Mouse (Mus musculus) liver, embryonic 11.5 days (tissue): ENCODE measurements around the gene Irf2. TPM values are rescaled to one million over a fixed set of nuclear protein-coding genes. Genes with fewer than 3 reads are reported as not detected.

Experiments used
- ATAC-seq: fragments of 200-750 bp; cut with Nextera tagmentation; replicated peaks from 2 replicates; pipeline ENCODE4 v1.8.0; 2017; ENCODE audit warnings: moderate number of reproducible peaks, mild to moderate bottlenecking, moderate TSS enrichment, moderate library complexity; ENCODE audit not compliant: low FRiP score
- DNase-seq: peaks from one replicate; pipeline ENCODE4 v3.0.0-alpha.2; 2017; ENCODE audit warnings: low spot score
- H3K27ac ChIP-seq: fragments of 300-500 bp; sonication (generic); 2 replicates; pipeline ENCODE4 v1.5.1; 2014; ENCODE audit warnings: mild to moderate bottlenecking, low read depth, low read length, control low read depth
- H3K27me3 ChIP-seq: fragments of 300-500 bp; sonication (generic); replicated peaks from 2 replicates; pipeline ENCODE4 v1.6.1; 2014; ENCODE audit warnings: low read length, mixed read lengths; ENCODE audit not compliant: control insufficient read depth, insufficient read depth
- H3K36me3 ChIP-seq: fragments of 300-500 bp; sonication (generic); 2 replicates; pipeline ENCODE4 v1.6.1; 2014; ENCODE audit warnings: mild to moderate bottlenecking, low read length, moderate library complexity, mixed read lengths; ENCODE audit not compliant: control insufficient read depth, insufficient read depth
- H3K4me1 ChIP-seq: fragments of 300-500 bp; sonication (generic); replicated peaks from 2 replicates; pipeline ENCODE4 v1.6.1; 2014; ENCODE audit warnings: low read length, mixed read lengths; ENCODE audit not compliant: control insufficient read depth, insufficient read depth
- H3K4me2 ChIP-seq: fragments of 300-500 bp; sonication (generic); 2 replicates; pipeline ENCODE4 v1.6.1; 2014; ENCODE audit warnings: mild to moderate bottlenecking, control low read depth, moderate library complexity
- H3K4me3 ChIP-seq: fragments of 300-500 bp; sonication (generic); 2 replicates; pipeline ENCODE4 v1.5.1; 2014; ENCODE audit warnings: low read depth, low read length, control low read depth
- H3K9ac ChIP-seq: fragments of 300-500 bp; sonication (generic); 2 replicates; pipeline ENCODE4 v1.6.1; 2014; ENCODE audit warnings: low read depth, low read length, control low read depth
- H3K9me3 ChIP-seq: fragments of 300-500 bp; sonication (generic); 2 replicates; pipeline ENCODE4 v1.6.1; 2016; ENCODE audit warnings: low read length, inconsistent platforms, mixed read lengths; ENCODE audit not compliant: control insufficient read depth
- WGBS: fragments of 180-500 bp; shearing (Covaris S2); extraction: QIAGEN DNeasy Blood & Tissue Kit; methylation state at CpG from one replicate; pipeline ENCODE4 v1.1.7; 2014; 5-methylcytosine and 5-hydroxymethylcytosine counted together
- polyA plus RNA-seq: library from polyadenylated mRNA; unstranded; fragments of >200 nt; fragmentation: Nextera tagmentation; extraction: Ambion mirVana; gene quantifications from 2 replicates; pipeline ENCODE4 v1.2.1, GENCODE M21; 2014

The Irf2 gene
- polyA plus RNA-seq, 1 experiment from 2014 or later, result 19.7 TPM

DNA sequence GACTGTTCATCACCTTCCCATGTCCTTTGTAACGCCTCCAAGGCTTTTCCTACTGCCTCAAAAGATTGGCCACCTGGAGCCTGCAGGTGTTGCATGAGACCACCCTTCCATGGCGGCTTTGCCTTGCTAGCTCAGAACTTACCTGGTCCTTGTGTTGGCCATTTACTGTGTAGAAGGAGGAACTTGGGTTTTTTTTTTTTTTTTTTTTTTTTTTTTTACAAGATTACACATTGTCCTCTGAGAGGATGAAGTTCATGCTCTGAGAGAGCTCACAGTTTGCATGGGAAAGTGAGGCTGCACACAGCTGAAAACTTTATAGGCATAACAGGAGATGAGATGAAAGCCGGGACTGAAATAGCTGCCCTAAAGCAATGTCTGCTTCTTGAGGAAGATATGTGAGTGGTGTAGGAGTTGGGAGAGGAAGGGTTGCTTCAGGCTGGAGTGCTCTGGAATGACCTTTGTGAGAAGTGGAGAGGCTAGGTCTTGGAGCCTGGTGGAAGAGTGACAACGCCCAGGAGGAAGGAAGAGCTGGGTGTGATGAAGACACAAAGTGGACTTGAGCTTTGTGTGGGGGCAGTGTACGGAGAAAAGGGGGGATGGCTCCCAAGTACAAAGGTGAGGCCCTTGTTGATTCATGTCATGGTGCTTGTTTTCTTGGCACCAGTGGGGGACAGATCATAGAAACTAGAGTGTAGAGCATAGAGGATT is 52.3 kb downstream of the Irf2 start:
- Histone ChIP-seq H3K27ac (no peak overlapping the region), H3K27me3 (no peaks in the 10 kb centered on the region), H3K36me3 (no peaks in the 10 kb centered on the region), H3K9me3 (no peaks in the 10 kb centered on the region), H3K4me1 (peaks cover 37% of the 10 kb centered on the region), H3K4me3 (no peak overlapping the region), H3K4me2 (no peak overlapping the region), H3K9ac (no peak overlapping the region)
- WGBS, result 79% methylated on average over 5 of the region's 5 CpGs
- DNase-seq (no peak), ATAC-seq (no peak)

DNA sequence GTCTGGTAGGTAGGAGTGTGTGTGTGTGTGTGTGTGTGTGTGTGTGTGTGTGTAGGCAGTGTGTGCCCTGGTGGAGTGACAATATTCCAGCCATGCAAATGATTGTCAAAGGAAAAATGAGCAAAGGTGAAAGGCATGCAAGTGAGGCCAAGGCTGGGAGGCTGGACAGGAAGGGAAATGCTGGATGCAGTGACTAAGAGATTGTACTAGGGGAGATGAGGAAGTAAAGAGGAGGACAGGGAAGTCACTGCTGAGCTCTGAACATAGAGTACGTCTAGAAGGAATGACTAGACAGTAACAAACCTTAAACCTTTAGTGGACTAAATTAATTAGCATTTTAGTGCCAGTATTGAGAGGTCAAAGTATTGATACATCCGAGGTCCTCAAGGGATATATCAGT is 53.1 kb downstream of the Irf2 start:
- H3K4me3 ChIP-seq, result no peak overlapping the region
- 62% methylated on average over 2 of the region's 2 CpGs for WGBS
- H3K27me3 ChIP-seq, result no peaks in the 10 kb centered on the region
- no peak overlapping the region for H3K4me2 ChIP-seq
- no peak overlapping the region for H3K9ac ChIP-seq
- DNase-seq (no peak), ATAC-seq (no peak)
- H3K4me1 ChIP-seq, result peaks cover 35% of the 10 kb centered on the region
- H3K27ac ChIP-seq, result no peak overlapping the region
- H3K36me3 ChIP-seq, result no peaks in the 10 kb centered on the region
- no peaks in the 10 kb centered on the region for H3K9me3 ChIP-seq

DNA sequence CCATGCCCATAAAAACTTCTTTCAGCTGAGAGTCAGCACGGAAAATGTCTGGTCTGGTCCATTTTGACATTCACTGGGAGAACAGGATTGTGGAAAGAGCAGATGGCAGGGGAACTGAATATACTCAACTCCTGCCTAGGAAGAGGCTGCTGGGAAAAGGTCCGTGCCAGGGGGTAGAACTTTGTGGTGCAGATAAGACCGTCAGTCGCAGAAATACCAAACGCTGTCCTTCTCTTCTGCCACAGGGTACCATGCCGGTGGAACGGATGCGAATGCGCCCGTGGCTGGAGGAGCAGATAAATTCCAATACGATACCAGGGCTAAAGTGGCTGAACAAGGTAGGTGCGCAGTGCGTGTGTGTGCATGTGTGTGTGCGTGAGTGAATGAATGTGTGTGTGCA is 53.7 kb downstream of the Irf2 start:
- no peaks in the 10 kb centered on the region for H3K27me3 ChIP-seq
- no peak overlapping the region for H3K4me3 ChIP-seq
- H3K27ac ChIP-seq, result no peak overlapping the region
- ATAC-seq (no peak), DNase-seq (no peak)
- no peak overlapping the region for H3K9ac ChIP-seq
- 0 out of 2 replicates have a peak, but pooled peaks cover 2% of the 10 kb centered on the region for H3K36me3 ChIP-seq
- H3K4me2 ChIP-seq, result no peak overlapping the region
- no peaks in the 10 kb centered on the region for H3K9me3 ChIP-seq
- WGBS, result 86% methylated on average over 14 of the region's 14 CpGs
- peaks cover 34% of the 10 kb centered on the region for H3K4me1 ChIP-seq

DNA sequence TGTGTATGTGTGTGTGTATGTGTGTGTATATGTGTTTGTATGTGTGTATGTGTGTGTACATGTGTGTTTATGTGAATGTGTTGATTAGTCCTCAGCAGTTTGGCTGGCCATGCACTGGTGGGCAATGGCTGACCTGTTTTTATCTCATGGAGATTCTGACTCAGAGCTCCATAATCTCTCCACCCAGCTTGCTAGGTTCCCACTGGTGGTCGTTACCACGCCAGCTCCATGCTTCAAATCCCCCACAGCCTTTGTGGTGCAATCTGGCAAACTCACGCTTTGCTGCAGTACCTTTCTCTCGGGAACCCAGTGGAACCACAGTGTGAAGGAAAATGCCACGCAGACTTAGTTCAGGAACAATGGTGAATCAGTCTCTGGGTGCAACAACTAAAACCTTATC is 54.8 kb downstream of the Irf2 start:
- Histone ChIP-seq H3K36me3 (0 out of 2 replicates have a peak, but pooled peaks cover 2% of the 10 kb centered on the region), H3K27me3 (no peaks in the 10 kb centered on the region), H3K4me2 (no peak overlapping the region), H3K4me3 (no peak overlapping the region), H3K9ac (no peak overlapping the region), H3K27ac (no peak overlapping the region), H3K9me3 (no peaks in the 10 kb centered on the region), H3K4me1 (peaks cover 24% of the 10 kb centered on the region)
- 73% methylated on average over 5 of the region's 5 CpGs for WGBS
- ATAC-seq (no peak), DNase-seq (no peak)

DNA sequence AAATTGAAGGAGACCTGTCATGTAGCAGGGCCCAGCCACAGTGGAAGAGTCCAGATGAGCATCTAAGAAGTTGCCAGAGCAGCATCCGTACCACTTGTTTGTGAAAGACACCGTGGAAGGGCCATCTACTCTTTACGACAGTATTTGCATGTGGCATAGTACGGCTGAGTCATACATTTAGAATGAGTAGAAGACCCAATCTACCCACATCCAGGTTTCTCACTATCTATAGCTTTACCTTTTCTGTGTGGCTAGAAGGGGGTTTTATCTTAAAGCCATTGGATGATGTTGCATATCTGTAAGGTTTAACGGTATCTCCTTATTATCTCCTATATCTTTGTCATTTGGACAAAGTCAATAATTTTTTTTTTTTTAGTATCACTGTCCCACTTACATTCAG is 59.7 kb downstream of the Irf2 start:
- no peak overlapping the region for H3K27ac ChIP-seq
- no peak overlapping the region for H3K9ac ChIP-seq
- ATAC-seq (no peak), DNase-seq (no peak)
- H3K36me3 ChIP-seq, result 0 out of 2 replicates have a peak, but pooled peaks cover 2% of the 10 kb centered on the region
- WGBS, result 86% methylated on average over 5 of the region's 5 CpGs
- peaks cover 9% of the 10 kb centered on the region for H3K4me1 ChIP-seq
- no peaks in the 10 kb centered on the region for H3K27me3 ChIP-seq
- no peaks in the 10 kb centered on the region for H3K9me3 ChIP-seq
- H3K4me2 ChIP-seq, result no peak overlapping the region
- H3K4me3 ChIP-seq, result no peak overlapping the region

DNA sequence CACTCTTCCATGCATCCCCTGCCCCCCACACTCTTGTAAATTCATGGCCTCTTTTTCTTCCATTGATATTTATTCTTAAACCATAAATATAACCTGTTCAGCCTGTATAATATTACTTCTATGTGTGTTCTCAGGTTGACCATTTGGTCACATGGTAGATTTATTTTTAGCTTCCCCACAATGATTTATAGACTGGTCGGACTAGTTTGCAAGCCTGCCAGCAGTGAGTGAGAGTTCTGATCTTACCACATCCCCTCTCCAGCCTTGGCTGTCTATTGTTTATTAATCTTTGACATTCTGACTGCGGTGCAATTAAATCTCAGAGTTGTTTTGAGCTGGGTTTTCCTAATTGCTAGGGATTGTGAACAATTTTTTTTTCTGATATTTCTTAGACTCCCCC is 60.2 kb downstream of the Irf2 start:
- Histone ChIP-seq H3K27me3 (no peaks in the 10 kb centered on the region), H3K4me3 (no peak overlapping the region), H3K9ac (no peak overlapping the region), H3K4me1 (peaks cover 9% of the 10 kb centered on the region), H3K27ac (no peak overlapping the region), H3K9me3 (no peaks in the 10 kb centered on the region), H3K4me2 (no peak overlapping the region), H3K36me3 (0 out of 2 replicates have a peak, but pooled peaks cover 2% of the 10 kb centered on the region)
- WGBS, result 61% methylated on average over 2 of the region's 2 CpGs
- ATAC-seq (no peak), DNase-seq (no peak)

DNA sequence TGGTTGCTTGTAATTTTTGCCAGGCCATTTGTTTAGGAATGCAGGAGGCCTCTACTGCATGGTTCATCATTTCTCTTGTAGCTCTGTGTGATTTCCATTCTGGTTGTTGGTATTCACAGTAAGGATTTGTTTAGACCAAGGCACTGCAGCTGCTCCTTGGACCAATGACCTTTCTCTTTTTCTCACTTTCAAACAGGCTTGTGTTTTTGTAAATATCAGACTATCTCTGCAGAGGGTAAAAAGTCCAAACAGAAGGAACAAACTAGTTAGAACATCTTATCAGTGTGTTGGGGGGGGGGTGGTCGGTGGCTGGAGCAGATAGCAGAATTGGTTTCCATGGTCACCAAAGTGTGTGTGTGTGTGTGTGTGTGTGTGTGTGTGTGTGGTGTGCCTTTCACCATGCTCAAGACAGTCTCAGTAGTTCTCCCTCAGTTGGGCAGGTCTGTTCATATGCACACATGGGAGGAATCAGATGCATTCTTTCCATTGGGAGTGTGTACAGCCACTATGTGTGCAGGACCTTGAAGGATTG is 61.7 kb downstream of the Irf2 start:
- 10% methylated on average over 1 of the region's 1 CpGs for WGBS
- no peak overlapping the region for H3K4me2 ChIP-seq
- H3K27ac ChIP-seq, result no peak overlapping the region
- DNase-seq (no peak), ATAC-seq (peak; percentile 53; the same call in 1 of the 2 replicates)
- H3K9ac ChIP-seq, result no peak overlapping the region
- 0 out of 2 replicates have a peak, but pooled peaks cover 2% of the 10 kb centered on the region for H3K36me3 ChIP-seq
- H3K9me3 ChIP-seq, result no peaks in the 10 kb centered on the region
- H3K4me1 ChIP-seq, result peaks cover 9% of the 10 kb centered on the region
- H3K4me3 ChIP-seq, result no peak overlapping the region
- H3K27me3 ChIP-seq, result no peaks in the 10 kb centered on the region

DNA sequence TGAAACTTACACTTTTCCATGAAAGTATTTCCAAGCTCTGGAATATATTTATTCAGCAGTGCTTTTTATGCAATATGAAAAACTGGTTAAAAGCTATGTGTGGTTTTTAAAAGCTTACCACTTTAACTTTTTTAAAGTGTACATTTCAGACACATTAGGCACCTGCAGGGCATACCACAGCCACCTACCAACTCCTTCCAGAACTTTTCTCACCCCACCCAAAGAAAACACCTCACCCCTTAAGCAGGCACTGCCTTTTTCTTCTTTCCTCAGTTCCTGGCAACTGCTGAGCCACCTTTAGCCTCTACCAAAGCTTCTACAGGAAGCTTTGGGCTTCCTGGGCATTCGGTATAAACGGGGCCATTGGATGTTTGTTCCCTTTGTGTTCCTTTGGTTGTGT is 62.5 kb downstream of the Irf2 start:
- Histone ChIP-seq H3K9me3 (no peaks in the 10 kb centered on the region), H3K4me1 (peaks cover 9% of the 10 kb centered on the region), H3K4me2 (no peak overlapping the region), H3K4me3 (no peak overlapping the region), H3K36me3 (peaks cover 9% of the 10 kb centered on the region), H3K27ac (no peak overlapping the region), H3K9ac (no peak overlapping the region), H3K27me3 (no peaks in the 10 kb centered on the region)
- 63% methylated on average over 2 of the region's 2 CpGs for WGBS
- DNase-seq (no peak), ATAC-seq (no peak)

DNA sequence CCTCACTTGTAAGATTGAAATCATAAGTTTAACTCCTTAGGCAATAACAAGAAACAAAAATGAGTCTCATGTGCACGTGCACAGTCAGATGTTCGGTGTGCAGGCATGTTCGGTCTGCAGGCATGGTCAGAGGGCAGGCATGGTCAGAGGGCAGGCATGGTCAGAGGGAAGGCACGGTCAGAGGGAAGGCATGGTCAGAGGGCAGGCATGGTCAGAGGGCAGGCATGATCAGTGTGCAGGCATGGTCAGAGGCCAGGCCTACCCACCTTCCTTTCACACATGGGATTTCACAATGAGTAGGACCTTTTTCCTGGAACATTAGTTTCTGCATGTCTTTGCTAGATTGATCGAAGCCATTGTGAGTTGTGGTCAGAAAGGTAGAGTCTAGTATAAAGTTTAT is 65.2 kb downstream of the Irf2 start:
- no peaks in the 10 kb centered on the region for H3K27me3 ChIP-seq
- no peak overlapping the region for H3K4me3 ChIP-seq
- DNase-seq (no peak), ATAC-seq (no peak)
- H3K9me3 ChIP-seq, result no peaks in the 10 kb centered on the region
- H3K4me1 ChIP-seq, result peaks cover 9% of the 10 kb centered on the region
- peaks cover 15% of the 10 kb centered on the region for H3K36me3 ChIP-seq
- H3K27ac ChIP-seq, result no peak overlapping the region
- H3K4me2 ChIP-seq, result no peak overlapping the region
- 88% methylated on average over 5 of the region's 5 CpGs for WGBS
- H3K9ac ChIP-seq, result no peak overlapping the region
